Mouse (Mus musculus) midbrain, embryonic 10.5 days (tissue): ENCODE measurements around the gene G2e3. TPM values are rescaled to one million over a fixed set of nuclear protein-coding genes. Genes with fewer than 3 reads are reported as not detected.

ENCODE experiments used
- DNase-seq: peaks from one replicate; pipeline ENCODE4 v3.0.0-alpha.2; 2017; ENCODE audit warnings: low spot score
- H3K27ac ChIP-seq: fragments of 300-500 bp; sonication (generic); replicated peaks from 2 replicates; pipeline ENCODE4 v1.5.1; 2016; ENCODE audit warnings: mild to moderate bottlenecking
- H3K27me3 ChIP-seq: fragments of 300-500 bp; sonication (generic); 2 replicates; pipeline ENCODE4 v1.6.1; 2016; ENCODE audit warnings: low read depth, mild to moderate bottlenecking; ENCODE audit not compliant: poor library complexity, severe bottlenecking
- H3K36me3 ChIP-seq: fragments of 300-500 bp; sonication (generic); 2 replicates; pipeline ENCODE4 v1.6.1; 2016; ENCODE audit warnings: mild to moderate bottlenecking, moderate library complexity
- H3K4me1 ChIP-seq: fragments of 300-500 bp; sonication (generic); 2 replicates; pipeline ENCODE4 v1.6.1; 2016
- H3K4me3 ChIP-seq: fragments of 300-500 bp; sonication (generic); 2 replicates; pipeline ENCODE4 v1.5.1; 2016; ENCODE audit warnings: mild to moderate bottlenecking, moderate library complexity
- H3K9me3 ChIP-seq: fragments of 300-500 bp; sonication (generic); replicated peaks from 2 replicates; pipeline ENCODE4 v1.6.1; 2016; ENCODE audit warnings: mild to moderate bottlenecking
- WGBS: fragments of 180-500 bp; shearing (Covaris S2); methylation state at CpG from one replicate; pipeline ENCODE4 v1.1.7; 2016; 5-methylcytosine and 5-hydroxymethylcytosine counted together
- polyA plus RNA-seq: library from polyadenylated mRNA; unstranded; fragments of >200 nt; fragmentation: Nextera tagmentation; extraction: Ambion mirVana; gene quantifications from 2 replicates; pipeline ENCODE4 v1.2.1, GENCODE M21; 2016

Gene G2e3
- polyA plus RNA-seq, 1 experiment from 2014 or later, result 45.5 TPM

DNA sequence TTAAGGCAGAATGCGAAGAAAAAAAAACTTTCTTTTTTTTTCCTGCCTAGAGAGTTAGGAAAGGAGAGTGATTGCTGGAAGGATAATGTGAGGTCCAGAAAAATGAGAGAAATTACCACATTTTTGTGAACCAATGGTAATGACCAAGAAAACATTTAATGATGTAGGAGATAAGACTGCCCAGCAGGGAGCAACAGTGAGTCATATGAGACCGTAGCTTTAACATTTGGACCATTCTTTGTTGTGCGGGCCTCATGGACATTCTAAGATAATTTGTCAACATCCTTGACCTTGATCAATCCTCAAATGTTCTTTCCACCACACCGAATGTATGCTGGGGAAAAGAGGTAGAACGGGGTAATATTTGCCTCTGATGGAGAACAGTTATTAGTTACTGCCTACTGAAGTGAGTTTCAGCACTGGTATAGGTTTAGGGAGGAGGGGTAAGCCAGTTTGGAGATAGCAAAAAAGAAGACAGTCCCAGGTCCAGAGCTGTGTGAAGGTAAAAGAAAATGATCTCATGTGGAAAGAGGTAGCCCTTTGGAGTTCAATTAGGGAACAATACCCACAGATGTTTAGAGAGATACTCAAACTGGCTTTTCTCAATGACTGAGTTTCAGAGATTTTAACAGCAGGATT lies 54.3 kb downstream of the G2e3 start:
- no peak overlapping the region for H3K4me3 ChIP-seq
- H3K36me3 ChIP-seq, result peaks cover 62% of the 10 kb centered on the region
- no peaks in the 10 kb centered on the region for H3K27me3 ChIP-seq
- H3K4me1 ChIP-seq, result no peaks in the 10 kb centered on the region
- 86% methylated on average over 5 of the region's 5 CpGs for WGBS
- no peaks in the 10 kb centered on the region for H3K9me3 ChIP-seq
- no peak for DNase-seq
- no peak overlapping the region for H3K27ac ChIP-seq

DNA sequence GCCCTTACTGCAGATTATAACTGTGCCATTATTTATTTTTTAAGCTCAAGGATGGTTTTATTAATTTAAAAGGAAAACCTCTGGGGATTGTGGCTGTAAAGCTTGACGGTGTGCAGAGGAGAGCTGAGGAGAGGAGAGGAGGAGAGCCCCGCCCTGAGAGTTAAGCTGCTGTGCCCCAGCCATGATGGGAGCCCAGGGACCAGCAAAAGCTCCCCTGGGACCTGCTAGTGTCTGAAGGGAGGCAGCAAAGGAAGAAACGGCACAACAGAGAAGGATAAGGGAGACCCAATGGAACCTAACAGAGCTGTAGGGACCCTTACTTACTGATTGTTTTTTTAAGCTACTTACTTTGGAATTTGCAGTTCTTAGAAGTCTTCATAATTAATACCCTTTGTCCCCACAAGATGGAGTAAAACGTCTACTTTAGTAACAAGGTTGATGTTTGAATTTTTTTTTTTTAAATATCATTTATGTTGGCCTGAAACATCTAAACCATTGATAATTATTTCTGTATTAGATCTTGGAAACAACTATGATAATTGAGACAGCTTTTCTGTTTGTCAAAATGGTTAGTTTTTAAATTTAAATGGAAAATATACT lies 56.2 kb downstream of the G2e3 start:
- DNase-seq, result no peak
- H3K27ac ChIP-seq, result no peak overlapping the region
- no peaks in the 10 kb centered on the region for H3K4me1 ChIP-seq
- no peak overlapping the region for H3K4me3 ChIP-seq
- H3K9me3 ChIP-seq, result no peaks in the 10 kb centered on the region
- no peaks in the 10 kb centered on the region for H3K27me3 ChIP-seq
- 80% methylated on average over 4 of the region's 4 CpGs for WGBS
- peaks cover 59% of the 10 kb centered on the region for H3K36me3 ChIP-seq

DNA sequence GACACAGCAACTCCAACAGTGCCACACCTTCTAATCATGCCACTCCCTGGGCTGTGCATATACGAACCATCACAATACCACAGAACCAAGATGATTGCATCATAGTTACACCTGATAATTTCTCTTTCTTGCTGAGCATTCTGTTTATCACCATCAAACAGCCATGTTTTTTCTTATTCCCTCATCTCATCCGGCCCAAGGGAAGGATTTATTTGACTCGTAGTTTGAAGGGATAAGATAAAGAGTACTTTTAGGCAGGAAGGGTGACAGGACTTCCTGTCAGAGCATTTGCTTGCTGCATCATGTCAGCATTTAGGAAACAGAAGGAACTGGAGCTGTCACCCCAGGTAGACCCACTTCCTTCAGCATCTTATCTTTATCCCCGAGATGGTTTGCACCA lies 63.5 kb downstream of the G2e3 start:
- Histone ChIP-seq H3K27me3 (no peaks in the 10 kb centered on the region), H3K4me1 (no peaks in the 10 kb centered on the region), H3K4me3 (no peak overlapping the region), H3K27ac (no peak overlapping the region), H3K9me3 (no peaks in the 10 kb centered on the region), H3K36me3 (peaks cover 66% of the 10 kb centered on the region)
- 87% methylated on average over 4 of the region's 4 CpGs for WGBS
- no peak for DNase-seq

Other genes with a start within 250 kb of the G2e3 start
- gene Scfd1, start 29.4 kb downstream of the G2e3 start, polyA plus RNA-seq, result 65.2 and 70.0 TPM in 2 replicates
- 2.7 and 4.4 TPM in 2 replicates for gene Coch, start 245.3 kb downstream of the G2e3 start, polyA plus RNA-seq